Mouse (Mus musculus) brain, embryonic 14.5 days (tissue): Measurements from ENCODE around the gene Aldh3b2.

ENCODE experiments used
- CTCF ChIP-seq: fragments of 200-500 bp; IDR thresholded peaks from 2 replicates; pipeline ENCODE4 v1.5.1; 2012; ENCODE audit warnings: inconsistent platforms, mild to moderate bottlenecking, moderate library complexity, borderline replicate concordance; ENCODE audit not compliant: insufficient read depth, insufficient read length; ENCODE audit errors: extremely low read depth
- POLR2A ChIP-seq: fragments of 200-500 bp; IDR thresholded peaks from 2 replicates; pipeline ENCODE4 v1.6.1; 2012; ENCODE audit warnings: mild to moderate bottlenecking, inconsistent platforms, borderline replicate concordance; ENCODE audit not compliant: poor library complexity, insufficient read depth, insufficient read length, severe bottlenecking; ENCODE audit errors: extremely low read depth

GRCm38 (mm10) chr19:3950331-3950730 is 21.8 kb upstream of the Aldh3b2 start:
- TF ChIP-seq CTCF (no peak), POLR2A (no peak)
